Mouse (Mus musculus) CH12.LX (cell line): ENCODE data around the gene Rictor. TPM values are rescaled to one million over a fixed set of nuclear protein-coding genes. Genes with fewer than 3 reads are reported as not detected.

Source experiments
- DNase-seq: peaks from one replicate; pipeline ENCODE4 v3.0.0-alpha.2; 2013; ENCODE audit errors: extremely low read depth
- H3K27ac ChIP-seq: 2 replicates; pipeline ENCODE4 v1.5.1; 2012; ENCODE audit warnings: low read depth, mild to moderate bottlenecking, control low read depth, moderate library complexity; ENCODE audit not compliant: insufficient read depth
- H3K27me3 ChIP-seq: replicated peaks from 2 replicates; pipeline ENCODE3; 2012; ENCODE audit warnings: inconsistent platforms
- H3K36me3 ChIP-seq, 2 experiments: replicated peaks in 1 of 2; 2 replicates each; pipeline versions ENCODE3 to v1.6.1; 2012; ENCODE audit warnings: inconsistent platforms in 1 of 2, low read length in 1 of 2, mild to moderate bottlenecking in 1 of 2, mixed read lengths in 1 of 2, moderate library complexity in 1 of 2; ENCODE audit not compliant: control insufficient read depth in 1 of 2, insufficient read depth in 1 of 2
- H3K4me1 ChIP-seq, 2 experiments: 2 replicates each; pipeline ENCODE4 v1.6.1; 2012; ENCODE audit warnings: inconsistent platforms in 1 of 2, moderate library complexity in 1 of 2; ENCODE audit not compliant: insufficient read depth in 2 of 2, control insufficient read depth in 1 of 2
- H3K4me2 ChIP-seq: 2 replicates; pipeline ENCODE4 v1.6.1; 2012; ENCODE audit warnings: low read depth, mild to moderate bottlenecking, control low read depth; ENCODE audit not compliant: poor library complexity, insufficient read depth, severe bottlenecking
- H3K4me3 ChIP-seq, 3 experiments: fragments of 150-350 bp in 1 of 3; sonication (generic) in 1 of 3; replicated peaks in 1 of 3; 2 replicates each; pipeline versions ENCODE3 to v1.5.1; 2011 to 2012; ENCODE audit warnings: low read depth in 2 of 3, low read length in 2 of 3, mild to moderate bottlenecking in 2 of 3, moderate library complexity in 2 of 3, control low read depth in 1 of 3, improper control_type of control experiment in 1 of 3, inconsistent platforms in 1 of 3, mixed read lengths in 1 of 3; ENCODE audit not compliant: poor library complexity in 1 of 3
- H3K79me2 ChIP-seq: replicated peaks from 2 replicates; pipeline ENCODE4 v1.6.1; 2012; ENCODE audit warnings: mild to moderate bottlenecking, moderate library complexity; ENCODE audit not compliant: control insufficient read depth, poor library complexity, insufficient read depth, severe bottlenecking; ENCODE audit errors: extremely low read depth
- H3K9ac ChIP-seq: 2 replicates; pipeline ENCODE4 v1.6.1; 2012; ENCODE audit warnings: low read depth, mild to moderate bottlenecking, control low read depth, moderate library complexity; ENCODE audit not compliant: insufficient read depth
- H3K9me3 ChIP-seq: replicated peaks from 2 replicates; pipeline ENCODE3; 2012; ENCODE audit warnings: low read length, inconsistent platforms, mixed read lengths
- CHD2 ChIP-seq: IDR thresholded peaks from 2 replicates; pipeline ENCODE4 v1.6.1; 2011; ENCODE audit warnings: low read length, improper control_type of control experiment
- E2F4 ChIP-seq: IDR thresholded peaks from 2 replicates; pipeline ENCODE4 v1.6.1; 2011; ENCODE audit warnings: low read depth, low read length, improper control_type of control experiment; ENCODE audit not compliant: insufficient replicate concordance
- ETS1 ChIP-seq: conservative IDR thresholded peaks from 2 replicates; pipeline ENCODE4 v1.6.1; 2012; ENCODE audit warnings: low read depth, mild to moderate bottlenecking, inconsistent platforms, low read length, improper control_type of control experiment, moderate library complexity
- GABPA ChIP-seq: IDR thresholded peaks from 2 replicates; pipeline ENCODE4 v1.6.1; 2012; ENCODE audit warnings: low read depth, low read length, improper control_type of control experiment, inconsistent platforms; ENCODE audit not compliant: insufficient replicate concordance
- JUN ChIP-seq: IDR thresholded peaks from 2 replicates; pipeline ENCODE4 v1.6.1; 2011; ENCODE audit warnings: low read depth, mild to moderate bottlenecking, low read length, improper control_type of control experiment, moderate library complexity; ENCODE audit not compliant: insufficient read depth
- MAZ ChIP-seq: IDR thresholded peaks from 2 replicates; pipeline ENCODE4 v1.6.1; 2012; ENCODE audit warnings: low read depth, mild to moderate bottlenecking, inconsistent platforms, low read length, improper control_type of control experiment, moderate library complexity
- PAX5 ChIP-seq: IDR thresholded peaks from 2 replicates; pipeline ENCODE4 v1.6.1; 2012; ENCODE audit warnings: low read length, inconsistent platforms, mixed read lengths
- POLR2AphosphoS2 ChIP-seq: IDR thresholded peaks from 2 replicates; pipeline ENCODE4 v1.6.1; 2011; ENCODE audit warnings: low read depth, low read length, improper control_type of control experiment
- SIN3A ChIP-seq: IDR thresholded peaks from 2 replicates; pipeline ENCODE4 v1.6.1; 2012; ENCODE audit warnings: low read length, improper control_type of control experiment, inconsistent platforms
- USF2 ChIP-seq: conservative IDR thresholded peaks from 2 replicates; pipeline ENCODE4 v1.6.1; 2011; ENCODE audit warnings: low read depth, low read length, improper control_type of control experiment
- dilution Hi-C: fragments of 300-500 bp; cut with MboI; formaldehyde crosslinking; loops from 2 replicates; pipeline ENCODE4 v1.14.3; 2020; ENCODE audit warnings: low sequenced_read_pairs; ENCODE audit not compliant: extremely low pct_unique_long_range_greater_than_20kb, extremely low pct_ligation_motif_present
- in situ Hi-C: fragments of 300-500 bp; cut with MboI; formaldehyde crosslinking; loops from 3 replicates; pipeline ENCODE4 v1.14.3; 2019; ENCODE audit warnings: low sequenced_read_pairs, low pct_ligation_motif_present, low pct_unique_long_range_greater_than_20kb, mixed read lengths
- polyA plus RNA-seq: library from polyadenylated mRNA; unstranded; fragments of >175 nt; gene quantifications from 2 replicates; pipeline ENCODE4 v1.2.1, GENCODE M21; 2012; ENCODE audit warnings: low read depth; ENCODE audit not compliant: insufficient read length
- total RNA-seq, 2 experiments: library from RNA; depleted of rRNA; stranded (reverse); fragments of 300-350 nt in 1 of 2; fragments of >200 nt in 1 of 2; gene quantifications; 2 replicates each; pipeline ENCODE4 v1.2.3; 2012 to 2014

The Rictor gene
- total and polyA plus RNA-seq, 3 experiments = 7.1 to 8.0 (median 7.4) TPM

- peaks cover 0 to 26% of the 10 kb centered on the region in 2 experiments for H3K36me3 ChIP-seq
- TF ChIP-seq GABPA (no peak), E2F4 (no peak)
- H3K79me2 ChIP-seq = peaks cover 38% of the 10 kb centered on the region
- H3K9ac ChIP-seq = no peak overlapping the region
- H3K4me1 ChIP-seq = peaks cover 0 to 14% of the 10 kb centered on the region in 2 experiments; a peak in 1 of 4 replicates
- dilution Hi-C loops (no loop called here), in situ Hi-C loops (no loop called here)
- DNase-seq = no peak
- H3K9me3 ChIP-seq = peaks cover 2% of the 10 kb centered on the region
- no peak overlapping the region for H3K27ac ChIP-seq
- H3K4me2 ChIP-seq = no peak overlapping the region
- no peak overlapping the region for H3K4me3 ChIP-seq
- no peaks in the 10 kb centered on the region for H3K27me3 ChIP-seq
Measured at GRCm38 (mm10) chr15:6714819-6715218, 6.6 kb downstream of the Rictor start.

- H3K4me2 ChIP-seq = no peak overlapping the region
- no peaks in the 10 kb centered on the region for H3K27me3 ChIP-seq
- peaks cover 0 to 11% of the 10 kb centered on the region in 2 experiments; a peak in 1 of 4 replicates for H3K4me1 ChIP-seq
- no peak for DNase-seq
- peaks cover 3% of the 10 kb centered on the region for H3K9me3 ChIP-seq
- peaks cover 39% of the 10 kb centered on the region for H3K79me2 ChIP-seq
- dilution Hi-C loops = no loop called here
- H3K27ac ChIP-seq = no peak overlapping the region
- in situ Hi-C loops = no loop called here
- TF ChIP-seq JUN (no peak), MAZ (no peak), PAX5 (no peak), ETS1 (no peak), POLR2AphosphoS2 (no peak), USF2 (no peak), CHD2 (no peak)
- H3K9ac ChIP-seq = no peak overlapping the region
- H3K36me3 ChIP-seq = peaks cover 0 to 29% of the 10 kb centered on the region in 2 experiments
- no peak overlapping the region for H3K4me3 ChIP-seq
Measured at GRCm38 (mm10) chr15:6715237-6715636, 7.1 kb downstream of the Rictor start.

- Histone ChIP-seq H3K27me3 (no peaks in the 10 kb centered on the region), H3K4me2 (no peak overlapping the region), H3K9ac (no peak overlapping the region), H3K27ac (no peak overlapping the region), H3K4me1 (peaks cover 0 to 9% of the 10 kb centered on the region in 2 experiments; a peak in 1 of 4 replicates), H3K79me2 (peaks cover 15% of the 10 kb centered on the region), H3K4me3 (no peak overlapping the region), H3K36me3 (peaks cover 0 to 18% of the 10 kb centered on the region in 2 experiments), H3K9me3 (peaks cover 3% of the 10 kb centered on the region)
- in situ Hi-C loops = no loop called here
- no peak for DNase-seq
- dilution Hi-C loops = no loop called here
- TF ChIP-seq MAZ (no peak), PAX5 (no peak), JUN (no peak), SIN3A (no peak)
Measured at GRCm38 (mm10) chr15:6721385-6721784, 13.2 kb downstream of the Rictor start.
